Mouse (Mus musculus): ENCODE data around the gene Mrnip.

Mrnip gene

GRCm38 (mm10) chr11:50227226-50227625 lies 53.0 kb downstream of the Mrnip start:
- DNase-seq = no peak

DNA sequence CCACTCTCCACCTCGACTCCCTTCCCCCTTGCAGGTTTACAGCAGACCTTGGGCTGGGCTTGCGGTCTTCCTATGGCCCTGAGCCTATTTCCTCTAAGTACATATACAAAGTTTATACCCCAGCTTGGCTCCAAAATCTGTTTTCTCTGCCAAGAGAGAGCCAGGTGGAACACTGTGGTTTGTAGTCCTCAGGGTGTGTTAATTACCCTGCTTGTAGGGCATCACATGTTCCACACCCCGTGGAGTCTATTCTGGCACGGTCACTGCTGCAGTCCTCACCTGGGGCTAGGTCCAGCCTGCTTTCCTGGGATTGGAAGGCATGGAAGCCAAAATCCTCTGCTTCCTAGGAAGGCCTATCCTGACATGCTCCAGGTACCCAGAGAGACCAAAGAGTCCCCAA lies 53.5 kb downstream of the Mrnip start:
- no peak for DNase-seq

GRCm38 (mm10) chr11:50228772-50229171 lies 54.5 kb downstream of the Mrnip start:
- DNase-seq = no peak

- DNase-seq = no peak
Measured at GRCm38 (mm10) chr11:50229252-50229910, 55.1 kb downstream of the Mrnip start.

DNA sequence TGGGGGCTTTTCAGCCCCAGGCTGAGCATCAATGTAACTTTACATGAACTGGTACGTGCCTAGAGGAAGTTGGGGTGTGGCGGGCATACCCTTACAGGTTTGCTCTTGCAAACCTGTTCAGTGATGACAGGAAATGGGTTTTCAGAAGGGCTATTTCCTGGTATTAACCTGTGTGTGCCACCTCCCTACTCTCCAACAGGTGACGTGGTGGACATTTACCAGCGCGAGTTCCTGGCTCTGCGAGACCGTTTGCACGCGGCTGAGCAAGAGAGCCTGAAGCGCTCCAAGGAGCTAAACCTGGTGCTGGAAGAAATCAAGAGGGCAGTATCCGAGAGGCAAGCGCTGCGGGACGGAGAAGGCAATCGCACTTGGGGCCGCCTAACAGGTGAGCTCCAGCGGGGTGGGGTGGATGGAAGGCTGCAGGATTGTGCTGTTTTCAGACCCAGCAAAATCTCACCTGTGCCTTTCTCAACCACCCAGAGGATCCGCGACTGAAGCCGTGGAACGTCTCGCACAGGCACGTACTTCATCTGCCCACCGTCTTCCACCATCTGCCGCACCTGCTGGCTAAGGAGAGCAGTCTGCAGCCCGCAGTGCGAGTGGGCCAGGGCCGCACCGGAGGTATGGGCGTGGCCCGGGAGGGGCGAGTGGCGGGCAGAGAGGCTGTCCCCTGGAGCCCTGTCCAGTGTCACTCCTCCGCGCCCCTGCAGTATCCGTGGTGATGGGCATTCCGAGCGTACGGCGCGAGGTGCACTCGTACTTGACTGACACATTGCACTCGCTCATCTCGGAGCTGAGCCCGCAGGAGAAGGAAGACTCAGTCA lies 56.4 kb downstream of the Mrnip start:
- no peak for DNase-seq

- peak; percentile 76 for DNase-seq
Measured at GRCm38 (mm10) chr11:50231411-50231810, 57.2 kb downstream of the Mrnip start.

- no peak for DNase-seq
Measured at GRCm38 (mm10) chr11:50233022-50233421, 58.8 kb downstream of the Mrnip start.

GRCm38 (mm10) chr11:50233993-50234392 lies 59.7 kb downstream of the Mrnip start:
- DNase-seq = no peak

GRCm38 (mm10) chr11:50234606-50235005 lies 60.4 kb downstream of the Mrnip start:
- DNase-seq = no peak

GRCm38 (mm10) chr11:50236540-50236936 lies 62.3 kb downstream of the Mrnip start:
- peak; percentile 91 for DNase-seq

GRCm38 (mm10) chr11:50236937-50237835 lies 62.9 kb downstream of the Mrnip start:
- DNase-seq = no peak

DNA sequence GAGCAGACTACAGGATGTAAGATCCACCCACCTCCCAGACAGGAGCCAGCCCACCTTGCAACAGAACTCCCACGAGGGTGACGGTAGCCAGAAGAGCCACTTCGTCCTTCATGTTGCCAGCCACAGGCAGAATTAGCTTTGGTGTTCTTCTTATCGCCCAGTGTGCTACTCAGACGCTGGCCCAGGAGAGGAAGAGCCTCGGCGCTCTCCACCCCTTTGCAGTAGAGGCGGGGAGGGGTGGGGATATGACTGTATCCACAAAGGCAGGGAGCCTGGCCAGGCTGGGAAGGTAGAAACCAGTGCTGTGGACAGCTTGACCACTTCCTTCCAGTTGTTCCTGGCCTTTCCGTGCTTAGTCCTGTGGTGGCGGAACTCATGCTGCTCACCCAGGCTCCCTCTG lies 64.1 kb downstream of the Mrnip start, which contains the start of gene Ltc4s:
Gene Ltc4s (minus strand): TSS at position 293 of the 400 bp plus-strand sequence.
- DNase-seq = no peak

DNA sequence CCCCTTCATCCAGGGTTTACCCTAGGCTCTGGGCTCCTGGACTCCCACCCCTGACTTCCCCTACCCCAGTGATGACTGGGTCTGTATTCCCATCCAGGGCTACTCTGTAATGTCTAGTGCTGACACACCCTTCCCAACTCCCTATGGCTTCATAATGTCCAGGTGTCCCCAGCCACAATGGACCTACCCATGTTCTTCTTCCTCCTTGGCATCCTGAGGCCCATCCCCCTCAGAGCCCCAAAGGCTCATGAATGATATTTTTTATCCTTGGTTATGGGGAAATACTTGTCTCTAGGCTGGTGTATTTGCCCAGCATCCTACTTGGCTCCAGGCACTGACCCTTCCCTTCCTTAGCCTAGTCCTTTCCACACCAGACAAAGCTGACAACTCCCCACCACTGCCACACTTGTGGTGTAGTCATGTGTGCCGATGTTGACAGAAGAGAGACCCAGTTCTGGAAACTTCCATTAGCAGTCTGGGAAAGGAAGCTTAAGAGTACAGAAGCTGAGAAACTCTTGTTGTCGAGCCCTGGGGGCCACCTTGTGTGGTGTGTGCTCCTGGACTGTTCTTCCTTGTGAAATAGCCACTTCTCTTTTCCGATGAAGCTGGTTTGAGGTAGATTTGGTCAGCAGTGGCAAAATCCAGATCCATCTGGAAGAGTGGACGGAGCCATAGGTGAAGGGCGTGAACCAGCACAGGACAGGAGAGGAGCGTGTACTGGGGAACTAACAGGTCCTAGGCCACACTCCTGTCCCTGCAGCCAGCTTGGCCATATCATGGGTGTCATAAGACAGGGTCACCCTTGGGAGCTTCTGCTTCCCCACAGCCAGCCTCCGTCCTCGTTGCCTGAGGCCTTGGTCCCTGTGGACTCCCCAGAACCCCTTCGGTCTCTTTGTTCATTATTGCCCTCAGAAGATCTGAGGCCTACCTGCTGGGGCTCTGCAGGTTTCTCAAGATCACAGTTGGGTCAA lies 64.9 kb downstream of the Mrnip start:
- no peak for DNase-seq

DNA sequence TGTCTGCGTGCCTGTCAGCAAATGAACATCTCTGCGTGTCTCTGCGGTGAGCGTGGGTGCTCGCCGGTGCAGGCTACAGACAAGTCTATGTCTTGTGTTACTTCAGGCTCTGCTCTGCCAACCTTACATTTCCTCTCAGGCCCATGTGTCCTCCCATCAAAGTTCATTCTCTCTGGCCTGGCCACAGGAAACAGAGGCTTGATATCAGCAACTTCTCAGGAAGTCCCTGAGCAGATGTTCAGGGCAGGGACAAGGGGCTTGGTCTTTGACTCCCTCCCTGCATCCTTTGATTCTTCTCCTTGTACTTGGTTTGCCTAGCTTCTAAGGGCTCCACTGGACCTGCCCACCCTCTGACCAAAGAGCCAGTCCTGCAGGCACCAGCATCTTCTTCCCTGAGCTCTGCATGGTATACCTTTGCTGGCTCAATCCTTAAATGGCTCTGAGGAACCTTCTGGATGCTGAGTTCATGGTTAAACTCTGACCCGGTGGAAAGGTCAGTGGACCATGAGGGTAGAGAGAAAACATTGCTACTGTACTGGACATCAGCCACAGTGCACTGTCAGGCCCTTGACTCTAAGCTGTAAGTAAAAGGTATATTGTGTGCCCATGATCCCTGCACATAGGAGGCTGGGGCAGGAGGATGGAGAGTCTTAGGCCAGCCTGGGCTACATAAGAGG lies 66.1 kb downstream of the Mrnip start:
- no peak for DNase-seq

DNA sequence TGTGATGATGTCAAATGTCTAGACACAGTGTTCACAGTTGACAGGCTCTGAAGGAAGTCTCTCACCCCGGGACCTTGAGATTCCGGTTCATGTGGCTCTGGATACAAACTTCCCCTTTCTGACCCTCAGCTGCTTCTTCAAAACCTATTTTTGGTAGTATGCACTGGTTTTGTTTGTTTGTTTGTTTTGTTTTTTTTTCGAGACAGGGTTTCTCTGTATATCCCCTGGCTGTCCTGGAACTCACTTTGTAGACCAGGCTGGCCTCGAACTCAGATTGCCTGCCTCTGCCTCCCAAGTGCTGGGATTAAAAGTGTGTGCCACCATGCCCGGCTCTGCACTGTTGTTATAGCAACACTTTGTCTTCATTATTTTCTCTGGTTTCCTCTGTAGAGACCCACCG lies 69.7 kb downstream of the Mrnip start:
- DNase-seq = no peak

GRCm38 (mm10) chr11:50245269-50245668 lies 71.0 kb downstream of the Mrnip start:
- no peak for DNase-seq

GRCm38 (mm10) chr11:50248473-50249171 lies 74.4 kb downstream of the Mrnip start:
- no peak for DNase-seq
